8 mouse cellular contexts compared by ENCODE assay signal in the genomic region with DNA sequence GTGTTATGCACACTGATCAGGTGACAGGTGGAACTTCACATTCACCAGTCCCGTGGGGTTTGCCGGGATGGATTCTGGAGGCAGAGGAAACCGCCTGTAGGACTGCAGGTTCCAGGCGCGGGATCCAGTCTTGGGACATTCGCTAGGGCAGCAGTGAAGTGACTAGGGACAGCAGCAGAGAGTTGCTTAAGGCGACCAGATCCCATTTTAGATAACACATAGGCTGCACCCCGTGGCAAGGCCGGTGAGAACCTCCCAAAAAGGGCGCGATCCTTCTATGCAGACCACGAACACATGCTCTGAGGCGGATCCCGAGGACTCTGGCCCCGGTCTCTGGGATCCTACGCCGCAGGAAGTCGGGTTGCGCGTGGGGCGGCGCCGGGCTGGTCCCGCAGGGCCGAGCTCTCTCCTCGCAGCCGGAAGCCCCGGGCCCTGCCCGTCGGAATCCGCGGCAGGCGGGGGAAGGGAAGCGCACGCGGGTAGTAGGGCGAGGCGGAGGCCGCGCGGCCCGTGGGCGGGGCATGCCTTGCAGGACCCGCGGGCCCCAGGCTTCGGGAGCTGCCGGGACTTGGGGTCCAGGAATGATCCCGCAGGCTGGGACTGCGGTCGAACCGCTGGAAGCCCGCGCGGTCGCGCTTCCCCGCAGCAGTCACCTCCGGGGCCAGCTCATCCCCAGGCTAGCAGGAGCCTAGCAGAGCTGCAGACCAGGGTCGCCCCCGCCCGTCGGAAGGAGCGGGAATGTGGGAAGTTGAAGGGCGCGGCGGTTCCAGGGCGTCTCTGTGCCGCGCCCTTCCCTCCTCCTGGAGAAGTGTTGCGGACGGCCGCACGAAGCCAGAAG.
DNase-seq lines count a peak whose midpoint lies in the region; ATAC-seq and TF ChIP-seq lines count a peak whose summit lies in the region.

No protein-coding gene starts in this region.

- peak overlapping the region; percentile 72 for H3K9ac ChIP-seq in forebrain, embryonic 12.5 days
- peak overlapping the region; percentile 56 for H3K9ac ChIP-seq in lung, postnatal 0 days (replicated peaks; ENCODE audit: low read depth)

- TF ChIP-seq CTCF in lung, postnatal 0 days (IDR thresholded peaks at IDR 0.05), result no peak
- no peak; the same call in 1 of the 2 replicates for TF ChIP-seq CTCF in thymus, adult 2 months (IDR thresholded peaks at IDR 0.05; ENCODE audit: borderline replicate concordance, control insufficient read depth, extremely low read depth, insufficient read depth, low read length, poor library complexity)

- peak; percentile 75 for ATAC-seq in forebrain, embryonic 12.5 days (ENCODE audit: low FRiP score)
- ATAC-seq in lung, postnatal 0 days, result peak; percentile 89

- TF ChIP-seq POLR2A in thymus, adult 2 months (IDR thresholded peaks at IDR 0.05; ENCODE audit: control insufficient read depth, extremely low read depth, insufficient read depth, low read length, poor library complexity), result peak; percentile 55

- 7% methylated on average over 58 of the region's 73 CpGs for WGBS in forebrain, embryonic 12.5 days
- WGBS in lung, postnatal 0 days, result 4% methylated on average over 49 of the region's 73 CpGs
- 6% methylated on average over 72 of the region's 73 CpGs for WGBS in thymus, adult 2 months

- DNase-seq in B cell, adult 2 months, result peak; percentile 82
- peak; percentile 69 to 82 for DNase-seq in adrenal gland, postnatal 4 days (ENCODE audit: low spot score in 2 of 2)
- DNase-seq in heart, postnatal 14 days, result peak; percentile 95
- peak; percentile 93 to 96 for DNase-seq in kidney, postnatal 4 days
- DNase-seq in lung, postnatal 0 days (ENCODE audit: low spot score), result peak; percentile 96
- peak; percentile 84 for DNase-seq in ovary, adult 18-20 months (ENCODE audit: low spot score)
- DNase-seq in thymus, adult 2 months, result peak; percentile 90

- H3K4me1 ChIP-seq in forebrain, embryonic 12.5 days, result peaks cover 23% of the 10 kb centered on the region
- peaks cover 40% of the 10 kb centered on the region for H3K4me1 ChIP-seq in lung, postnatal 0 days (ENCODE audit: insufficient read depth, low read depth, low read length)
- peaks cover 15% of the 10 kb centered on the region for H3K4me1 ChIP-seq in thymus, adult 2 months (replicated peaks; ENCODE audit: control insufficient read depth, insufficient read depth, low read length)

- intact Hi-C loops in heart, postnatal 14 days (cut with DNase I), result loop anchor here (1.0 kb wide), 1 partner anchor 71 kb away; no protein-coding TSS in a partner anchor

- H3K4me3 ChIP-seq in forebrain, embryonic 12.5 days (replicated peaks), result peak overlapping the region; percentile 44
- H3K4me3 ChIP-seq in lung, postnatal 0 days (ENCODE audit: low read depth, low read length), result peak overlapping the region; percentile 49
- H3K4me3 ChIP-seq in thymus, adult 2 months (ENCODE audit: control insufficient read depth, insufficient read depth, low read length), result peak overlapping the region; percentile 62

- no peak; the same call in 1 of the 2 replicates for TF ChIP-seq EP300 in lung, postnatal 0 days (IDR thresholded peaks at IDR 0.05)

- peaks cover 39% of the 10 kb centered on the region for H3K27me3 ChIP-seq in forebrain, embryonic 12.5 days
- no peaks in the 10 kb centered on the region for H3K27me3 ChIP-seq in lung, postnatal 0 days (replicated peaks; ENCODE audit: insufficient read depth, low read length)
- H3K27me3 ChIP-seq in thymus, adult 2 months (ENCODE audit: control insufficient read depth, insufficient read depth, low read length), result no peaks in the 10 kb centered on the region

- H3K36me3 ChIP-seq in forebrain, embryonic 12.5 days (replicated peaks), result peaks cover 18% of the 10 kb centered on the region
- H3K36me3 ChIP-seq in lung, postnatal 0 days (ENCODE audit: insufficient read depth, low read length), result 0 out of 2 replicates have a peak, but pooled peaks cover 2% of the 10 kb centered on the region
- no peaks in the 10 kb centered on the region for H3K36me3 ChIP-seq in thymus, adult 2 months (ENCODE audit: control insufficient read depth, insufficient read depth, low read length)

- H3K4me2 ChIP-seq in forebrain, embryonic 12.5 days, result peak overlapping the region; percentile 84
- peak overlapping the region; percentile 83 for H3K4me2 ChIP-seq in lung, postnatal 0 days (replicated peaks; ENCODE audit: low read depth, low read length)

- H3K9me3 ChIP-seq in forebrain, embryonic 12.5 days, result no peaks in the 10 kb centered on the region
- H3K9me3 ChIP-seq in lung, postnatal 0 days (ENCODE audit: low read length), result no peaks in the 10 kb centered on the region

- no peak overlapping the region for H3K27ac ChIP-seq in forebrain, embryonic 12.5 days
- H3K27ac ChIP-seq in lung, postnatal 0 days (ENCODE audit: low read length), result peak overlapping the region; percentile 94
- H3K27ac ChIP-seq in thymus, adult 2 months (ENCODE audit: control insufficient read depth, insufficient read depth, low read length), result peak overlapping the region; percentile 4; the same call in 1 of the 2 replicates
